Mouse (Mus musculus) liver, adult 2 months (tissue): Measurements from ENCODE around the gene 4933428G20Rik.

Experiments used
- CTCF ChIP-seq: fragments of 200-500 bp; IDR thresholded peaks from 2 replicates; pipeline ENCODE4 v1.5.1; 2011; ENCODE audit warnings: low read depth, low read length, control low read depth
- POLR2A ChIP-seq: fragments of 200-500 bp; IDR thresholded peaks from 2 replicates; pipeline ENCODE4 v1.6.1; 2011; ENCODE audit warnings: low read length, control low read depth; ENCODE audit not compliant: insufficient read depth; ENCODE audit errors: extremely low read depth

GRCm38 (mm10) chr11:97509715-97510485 lies 9.8 kb upstream of the 4933428G20Rik start:
- no peak for TF ChIP-seq POLR2A
- TF ChIP-seq CTCF, result no peak
